Mouse (Mus musculus) MEL (cell line): ENCODE data around the gene Mrpl35. TPM values are rescaled to one million over a fixed set of nuclear protein-coding genes. Genes with fewer than 3 reads are reported as not detected.

ENCODE experiments used
- DNase-seq: peaks from one replicate; pipeline ENCODE4 v3.0.0; 2011; ENCODE audit warnings: low read depth, low spot score
- H3K27ac ChIP-seq: 2 replicates; pipeline ENCODE4 v1.5.1; 2012; ENCODE audit warnings: low read depth, mild to moderate bottlenecking, control low read depth, low read length, moderate library complexity; ENCODE audit not compliant: control insufficient read depth
- H3K27me3 ChIP-seq, 2 experiments: fragments of 150-350 bp in 1 of 2; sonication (generic) in 1 of 2; 2 replicates each; pipeline ENCODE4 v1.6.1; 2012; ENCODE audit warnings: low read length in 2 of 2, mild to moderate bottlenecking in 2 of 2, improper control_type of control experiment in 1 of 2, moderate library complexity in 1 of 2; ENCODE audit not compliant: insufficient read depth in 2 of 2, control insufficient read depth in 1 of 2
- H3K36me3 ChIP-seq, 2 experiments: 2 replicates each; pipeline ENCODE4 v1.6.1; 2012 to 2014; ENCODE audit warnings: low read length in 2 of 2, improper control_type of control experiment in 1 of 2, inconsistent platforms in 1 of 2, mild to moderate bottlenecking in 1 of 2; ENCODE audit not compliant: insufficient read depth in 2 of 2, control insufficient read depth in 1 of 2
- H3K4me1 ChIP-seq, 2 experiments: fragments of 150-350 bp in 1 of 2; sonication (generic) in 1 of 2; 2 replicates each; pipeline ENCODE4 v1.6.1; 2012; ENCODE audit warnings: low read length in 2 of 2, improper control_type of control experiment in 1 of 2, mild to moderate bottlenecking in 1 of 2; ENCODE audit not compliant: insufficient read depth in 2 of 2, control insufficient read depth in 1 of 2
- H3K4me3 ChIP-seq, 2 experiments: fragments of 150-350 bp in 1 of 2; sonication (generic) in 1 of 2; 2 replicates each; pipeline ENCODE4 v1.5.1; 2012; ENCODE audit warnings: low read depth in 2 of 2, low read length in 2 of 2, mild to moderate bottlenecking in 2 of 2, moderate library complexity in 2 of 2, control low read depth in 1 of 2, improper control_type of control experiment in 1 of 2; ENCODE audit not compliant: control insufficient read depth in 1 of 2, insufficient read depth in 1 of 2
- H3K79me2 ChIP-seq: 2 replicates; pipeline ENCODE4 v1.6.1; 2012; ENCODE audit warnings: mild to moderate bottlenecking, low read length, moderate library complexity; ENCODE audit not compliant: control insufficient read depth, poor library complexity, insufficient read depth
- H3K9ac ChIP-seq: 2 replicates; pipeline ENCODE4 v1.6.1; 2012; ENCODE audit warnings: low read depth, mild to moderate bottlenecking, control low read depth, low read length, moderate library complexity; ENCODE audit not compliant: control insufficient read depth, poor library complexity, severe bottlenecking
- H3K9me3 ChIP-seq: fragments of 150-350 bp; sonication (generic); replicated peaks from 2 replicates; pipeline ENCODE4 v1.6.1; 2012; ENCODE audit warnings: mild to moderate bottlenecking, low read length, improper control_type of control experiment, moderate library complexity; ENCODE audit not compliant: insufficient read depth
- BHLHE40 ChIP-seq: IDR thresholded peaks from 2 replicates; pipeline ENCODE4 v1.6.1; 2012; ENCODE audit warnings: low read depth, mild to moderate bottlenecking, inconsistent platforms, low read length, improper control_type of control experiment, borderline replicate concordance
- CTCF ChIP-seq, 3 experiments: IDR thresholded peaks in 2 of 3; conservative IDR thresholded peaks in 1 of 3; 2 replicates each; pipeline ENCODE4 v1.5.1; 2011 to 2012; ENCODE audit warnings: low read length in 3 of 3, low read depth in 2 of 3, mild to moderate bottlenecking in 2 of 3, improper control_type of control experiment in 1 of 3, inconsistent platforms in 1 of 3, mixed read lengths in 1 of 3, moderate library complexity in 1 of 3; ENCODE audit not compliant: control insufficient read depth in 1 of 3, insufficient read depth in 1 of 3, poor library complexity in 1 of 3, severe bottlenecking in 1 of 3
- E2F4 ChIP-seq: IDR thresholded peaks from 2 replicates; pipeline ENCODE4 v1.6.1; 2011; ENCODE audit warnings: low read depth, low read length, improper control_type of control experiment, borderline replicate concordance
- ELF1 ChIP-seq: IDR thresholded peaks from 2 replicates; pipeline ENCODE4 v1.6.1; 2014; ENCODE audit warnings: low read depth, mild to moderate bottlenecking, inconsistent platforms, low read length, improper control_type of control experiment, moderate library complexity
- EP300 ChIP-seq, 2 experiments: IDR thresholded peaks; 2 replicates each; pipeline ENCODE4 v1.6.1; 2011; ENCODE audit warnings: improper control_type of control experiment in 2 of 2, low read length in 2 of 2, low read depth in 1 of 2, mild to moderate bottlenecking in 1 of 2
- ETS1 ChIP-seq: IDR thresholded peaks from 2 replicates; pipeline ENCODE4 v1.6.1; 2012; ENCODE audit warnings: low read depth, mild to moderate bottlenecking, inconsistent platforms, low read length, improper control_type of control experiment, moderate library complexity
- GABPA ChIP-seq: IDR thresholded peaks from 2 replicates; pipeline ENCODE4 v1.6.1; 2012; ENCODE audit warnings: low read depth, mild to moderate bottlenecking, inconsistent platforms, low read length, improper control_type of control experiment, moderate library complexity
- GATA1 ChIP-seq: IDR thresholded peaks from 2 replicates; pipeline ENCODE4 v1.6.1; 2011; ENCODE audit warnings: low read depth, low read length, improper control_type of control experiment
- HCFC1 ChIP-seq: IDR thresholded peaks from 2 replicates; pipeline ENCODE4 v1.6.1; 2012; ENCODE audit warnings: low read depth, mild to moderate bottlenecking, inconsistent platforms, low read length, improper control_type of control experiment, moderate library complexity
- JUND ChIP-seq: IDR thresholded peaks from 2 replicates; pipeline ENCODE4 v1.6.1; 2011; ENCODE audit warnings: low read depth, mild to moderate bottlenecking, improper control_type of control experiment, low read length
- KAT2A ChIP-seq: conservative IDR thresholded peaks from 2 replicates; pipeline ENCODE4 v1.6.1; 2012; ENCODE audit warnings: low read depth, low read length, improper control_type of control experiment, inconsistent platforms
- MAX ChIP-seq: IDR thresholded peaks from 2 replicates; pipeline ENCODE4 v1.6.1; 2011; ENCODE audit warnings: low read length, improper control_type of control experiment
- MAZ ChIP-seq: IDR thresholded peaks from 2 replicates; pipeline ENCODE4 v1.6.1; 2012; ENCODE audit warnings: low read depth, mild to moderate bottlenecking, inconsistent platforms, low read length, improper control_type of control experiment
- MEF2A ChIP-seq: IDR thresholded peaks from 2 replicates; pipeline ENCODE4 v1.6.1; 2014; ENCODE audit warnings: low read depth, mild to moderate bottlenecking, inconsistent platforms, low read length, improper control_type of control experiment; ENCODE audit not compliant: poor library complexity, insufficient replicate concordance, severe bottlenecking; ENCODE audit errors: extremely low read depth
- MXI1 ChIP-seq: IDR thresholded peaks from 2 replicates; pipeline ENCODE4 v1.6.1; 2011; ENCODE audit warnings: mild to moderate bottlenecking, low read depth, low read length, improper control_type of control experiment
- MYC ChIP-seq: IDR thresholded peaks from 2 replicates; pipeline ENCODE4 v1.6.1; 2011; ENCODE audit warnings: low read depth, mild to moderate bottlenecking, low read length, improper control_type of control experiment, moderate library complexity
- NELFE ChIP-seq: IDR thresholded peaks from 2 replicates; pipeline ENCODE4 v1.6.1; 2011; ENCODE audit warnings: low read depth, low read length, improper control_type of control experiment
- NRF1 ChIP-seq: IDR thresholded peaks from 2 replicates; pipeline ENCODE4 v1.6.1; 2014; ENCODE audit warnings: low read depth, mild to moderate bottlenecking, inconsistent platforms, low read length, improper control_type of control experiment, moderate library complexity; ENCODE audit not compliant: poor library complexity, insufficient read depth, severe bottlenecking
- POLR2A ChIP-seq, 2 experiments: IDR thresholded peaks; 2 replicates each; pipeline ENCODE4 v1.6.1; 2011 to 2012; ENCODE audit warnings: low read length in 2 of 2, mild to moderate bottlenecking in 2 of 2, control low read depth in 1 of 2, improper control_type of control experiment in 1 of 2, low read depth in 1 of 2, moderate library complexity in 1 of 2; ENCODE audit not compliant: control insufficient read depth in 1 of 2, insufficient read depth in 1 of 2, poor library complexity in 1 of 2
- POLR2AphosphoS2 ChIP-seq: IDR thresholded peaks from 2 replicates; pipeline ENCODE4 v1.6.1; 2011; ENCODE audit warnings: low read length, improper control_type of control experiment
- POLR2AphosphoS5 ChIP-seq: IDR thresholded peaks from 2 replicates; pipeline ENCODE4 v1.6.1; 2012; ENCODE audit warnings: low read depth, borderline replicate concordance, mild to moderate bottlenecking, inconsistent platforms, low read length, moderate library complexity, mixed read lengths
- RCOR1 ChIP-seq: IDR thresholded peaks from 2 replicates; pipeline ENCODE4 v1.6.1; 2012; ENCODE audit warnings: low read depth, mild to moderate bottlenecking, inconsistent platforms, low read length, improper control_type of control experiment
- SIN3A ChIP-seq: IDR thresholded peaks from 2 replicates; pipeline ENCODE4 v1.6.1; 2012; ENCODE audit warnings: low read length, improper control_type of control experiment, inconsistent platforms
- SMC3 ChIP-seq: IDR thresholded peaks from 2 replicates; pipeline ENCODE4 v1.6.1; 2011; ENCODE audit warnings: low read depth, low read length, improper control_type of control experiment
- TAL1 ChIP-seq: IDR thresholded peaks from 2 replicates; pipeline ENCODE4 v1.6.1; 2012; ENCODE audit warnings: mild to moderate bottlenecking, inconsistent platforms, low read length, moderate library complexity, mixed read lengths
- TBP ChIP-seq: IDR thresholded peaks from 2 replicates; pipeline ENCODE4 v1.8.0; 2011; ENCODE audit warnings: low read depth, low read length, improper control_type of control experiment
- UBTF ChIP-seq: IDR thresholded peaks from 2 replicates; pipeline ENCODE4 v1.6.1; 2012; ENCODE audit warnings: low read depth, mild to moderate bottlenecking, inconsistent platforms, low read length, improper control_type of control experiment, moderate library complexity, borderline replicate concordance; ENCODE audit not compliant: insufficient read depth
- USF1 ChIP-seq: IDR thresholded peaks from 2 replicates; pipeline ENCODE4 v1.6.1; 2014; ENCODE audit warnings: low read depth, mild to moderate bottlenecking, inconsistent platforms, low read length, improper control_type of control experiment, moderate library complexity
- ZC3H11A ChIP-seq: IDR thresholded peaks from 2 replicates; pipeline ENCODE4 v1.6.1; 2012; ENCODE audit warnings: low read depth, mild to moderate bottlenecking, inconsistent platforms, low read length, improper control_type of control experiment
- ZKSCAN1 ChIP-seq: IDR thresholded peaks from 2 replicates; pipeline ENCODE4 v1.6.1; 2012; ENCODE audit warnings: low read depth, mild to moderate bottlenecking, inconsistent platforms, low read length, improper control_type of control experiment, moderate library complexity
- ZMIZ1 ChIP-seq: IDR thresholded peaks from 2 replicates; pipeline ENCODE4 v1.6.1; 2012; ENCODE audit warnings: low read depth, mild to moderate bottlenecking, inconsistent platforms, low read length, improper control_type of control experiment, moderate library complexity
- ZNF384 ChIP-seq: IDR thresholded peaks from 2 replicates; pipeline ENCODE4 v1.6.1; 2012; ENCODE audit warnings: low read depth, mild to moderate bottlenecking, inconsistent platforms, low read length, improper control_type of control experiment
- polyA plus RNA-seq, 2 experiments: library from polyadenylated mRNA; stranded (reverse) in 1 of 2; unstranded in 1 of 2; fragments of >175 nt in 1 of 2; fragments of >200 nt in 1 of 2; gene quantifications; 2 replicates each; pipeline versions ENCODE4 v1.2.1 to v1.2.4; 2012; ENCODE audit warnings: low replicate concordance in 2 of 2, low read depth in 1 of 2; ENCODE audit not compliant: insufficient read length in 2 of 2, insufficient read depth in 1 of 2, missing spikeins in 1 of 2
- total RNA-seq: library from RNA; depleted of rRNA; stranded (reverse); fragments of 300-350 nt; gene quantifications from 2 replicates; pipeline ENCODE4 v1.2.3, GENCODE M21; 2012

The Mrpl35 gene
- total and polyA plus RNA-seq, 3 experiments, result 26.0 to 34.8 TPM; not detected in 1

- TF ChIP-seq POLR2A (IDR thresholded peaks at IDR 0.05; ENCODE audit: control insufficient read depth in 1 of 2, insufficient read depth in 1 of 2, low read depth in 1 of 2, low read length in 2 of 2, poor library complexity in 1 of 2) (peak in 1 of 2 experiments; percentile 22; a peak in 3 of 4 replicates), RCOR1 (no peak)
Measured at GRCm38 (mm10) chr6:71831581-71831960, 4.8 kb upstream of the Mrpl35 start (continued).

- Histone ChIP-seq H3K79me2 (peaks cover 25% of the 10 kb centered on the region), H3K27me3 (no peaks in the 10 kb centered on the region), H3K4me1 (peaks cover 5 to 9% of the 10 kb centered on the region in 2 experiments; a peak in 2 of 4 replicates), H3K36me3 (peaks cover 14 to 15% of the 10 kb centered on the region in 2 experiments), H3K9me3 (no peaks in the 10 kb centered on the region), H3K4me3 (peak within 1 kb of the TSS; percentile 87 to 93), H3K27ac (peak within 1 kb of the TSS; percentile 89), H3K9ac (peak within 1 kb of the TSS; percentile 95)
- peak; percentile 97 for DNase-seq
- TF ChIP-seq ZMIZ1, result peak; percentile 88
- TF ChIP-seq EP300 (IDR thresholded peaks at IDR 0.05; ENCODE audit: low read depth in 1 of 2, low read length in 2 of 2), result 0 out of 4 replicates have a peak, but pooled peaks have one; percentile 11
- no peak for TF ChIP-seq CTCF (IDR thresholded peaks at IDR 0.05 in 2 of 3, conservative IDR thresholded peaks at IDR 0.05 in 1 of 3; ENCODE audit: control insufficient read depth in 1 of 3, insufficient read depth in 1 of 3, low read depth in 2 of 3, low read length in 3 of 3, poor library complexity in 1 of 3, severe bottlenecking in 1 of 3)
- TF ChIP-seq UBTF, result no peak
- TF ChIP-seq MAZ, result peak; percentile 38; the same call in 1 of the 2 replicates
- TF ChIP-seq SIN3A, result peak; percentile 52
- no peak for TF ChIP-seq ZKSCAN1
- TF ChIP-seq JUND, result 0 out of 2 replicates have a peak, but pooled peaks have one; percentile 24
- no peak for TF ChIP-seq SMC3
- TF ChIP-seq HCFC1, result peak; percentile 92
- peak; percentile 92 for TF ChIP-seq NRF1
- peak; percentile 86 for TF ChIP-seq KAT2A
- no peak for TF ChIP-seq RCOR1
- TF ChIP-seq MXI1, result peak; percentile 70
- TF ChIP-seq POLR2AphosphoS5, result 0 out of 2 replicates have a peak, but pooled peaks have one; percentile 19
- TF ChIP-seq BHLHE40, result 0 out of 2 replicates have a peak, but pooled peaks have one; percentile 3
- peak; percentile 72 for TF ChIP-seq MYC
- peak; percentile 92 for TF ChIP-seq NELFE
- peak; percentile 88 for TF ChIP-seq ZNF384
- no peak for TF ChIP-seq USF1
- TF ChIP-seq ELF1, result peak; percentile 90
- TF ChIP-seq MEF2A, result no peak
- no peak for TF ChIP-seq TAL1
- peak; percentile 58 for TF ChIP-seq ZC3H11A
- no peak for TF ChIP-seq GATA1
- TF ChIP-seq POLR2A (IDR thresholded peaks at IDR 0.05; ENCODE audit: control insufficient read depth in 1 of 2, insufficient read depth in 1 of 2, low read depth in 1 of 2, low read length in 2 of 2, poor library complexity in 1 of 2), result peak; percentile 85 to 89
- TF ChIP-seq POLR2AphosphoS2, result peak; percentile 88
- TF ChIP-seq MAX, result no peak; the same call in 1 of the 2 replicates
- no peak for TF ChIP-seq GABPA
- TF ChIP-seq ETS1, result peak; percentile 19; the same call in 1 of the 2 replicates
- 0 out of 2 replicates have a peak, but pooled peaks have one; percentile 57 for TF ChIP-seq TBP
- TF ChIP-seq E2F4, result 0 out of 2 replicates have a peak, but pooled peaks have one; percentile 52
Measured at GRCm38 (mm10) chr6:71830690-71831580, 4.2 kb upstream of the Mrpl35 start, which contains the start of gene Immt. Immt (plus strand) TSS chr6:71831331.
